Mouse (Mus musculus): Measurements from ENCODE around the gene Fam71f2.

Gene Fam71f2

DNA sequence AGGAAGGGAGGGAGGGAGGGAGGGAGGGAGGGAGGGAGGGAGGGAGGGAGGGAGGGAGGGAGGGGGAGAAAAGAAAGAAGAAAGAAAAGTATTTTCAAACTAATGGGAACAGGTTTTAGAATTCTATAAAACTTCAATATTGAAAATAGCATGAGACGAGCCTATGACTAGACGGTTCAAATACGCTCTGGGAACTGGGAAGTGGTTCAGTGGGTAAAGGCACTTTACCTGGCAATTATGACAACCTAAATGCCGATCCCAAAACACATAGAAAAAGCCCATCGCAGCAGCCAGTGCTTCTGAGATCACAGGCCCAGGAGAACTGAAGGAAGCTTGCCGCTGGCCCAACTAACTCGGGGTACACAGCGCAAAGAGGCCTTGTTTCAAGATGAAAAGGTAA is at the start of gene Fam71f2:
Gene Fam71f2, plus strand, starts transcription at position 301 of the 400 bp plus-strand sequence.
- DNase-seq (ENCODE audit: low spot score in 2 of 2) = no peak

DNA sequence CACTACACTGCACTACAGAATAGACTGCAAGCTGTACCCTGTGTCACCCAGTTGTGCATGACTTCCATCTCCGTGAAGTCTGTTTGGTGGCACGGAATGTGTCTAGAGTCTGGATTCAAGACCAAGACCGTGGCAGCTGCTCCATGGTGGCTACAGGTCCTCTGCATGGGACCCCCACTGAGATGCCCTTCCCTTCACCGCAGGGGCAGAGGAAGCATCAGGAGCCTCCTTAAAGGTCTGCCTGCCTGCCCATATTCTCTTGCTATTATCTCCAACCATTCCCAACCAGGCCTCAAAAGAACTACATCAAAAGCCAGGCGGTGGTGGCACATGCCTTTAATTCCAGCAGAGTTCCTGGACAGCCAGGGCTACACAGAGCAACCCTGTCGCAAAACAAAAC is 49.0 kb upstream of the Fam71f2 start:
- no peak for DNase-seq (ENCODE audit: low spot score in 2 of 2)

DNA sequence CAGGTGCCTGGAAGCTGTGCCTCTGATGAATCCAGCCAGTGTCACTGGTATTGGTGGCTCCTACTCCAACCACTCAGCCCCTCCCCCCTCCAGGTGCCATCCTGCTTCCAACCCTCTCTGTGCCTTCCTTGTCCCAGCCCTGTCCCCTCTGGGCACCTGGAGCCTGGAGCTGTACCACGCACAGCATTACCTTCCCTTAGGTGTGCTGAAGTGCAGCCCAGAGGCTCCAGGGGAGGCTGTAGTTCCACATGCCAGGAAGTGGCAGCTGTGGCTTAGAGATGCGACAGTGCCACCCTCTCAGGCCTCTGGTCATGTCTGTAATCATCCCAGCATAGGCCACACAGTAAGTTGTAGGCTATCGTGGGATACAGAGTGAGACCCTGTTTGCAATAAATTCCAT is 47.6 kb upstream of the Fam71f2 start:
- no peak for DNase-seq (ENCODE audit: low spot score in 2 of 2)

DNA sequence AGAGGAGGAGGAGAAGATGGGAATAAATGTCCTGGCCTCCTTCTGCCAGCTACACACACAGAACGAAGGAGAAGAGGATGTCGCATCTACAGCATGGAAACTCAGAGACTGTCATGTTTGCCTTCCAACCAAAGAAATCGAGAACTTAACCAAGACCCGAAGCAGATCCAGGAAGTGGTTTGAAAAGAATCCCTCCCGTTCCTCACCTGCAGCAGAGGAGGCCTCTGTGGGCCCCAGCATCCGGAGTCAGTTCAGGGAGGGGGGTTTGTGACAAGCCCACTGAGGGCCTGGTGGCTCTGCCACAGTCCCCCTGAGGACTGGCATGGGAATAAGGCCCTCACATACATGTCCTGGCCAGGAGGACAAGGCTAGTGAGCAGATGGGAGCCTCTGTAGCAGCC is 47.1 kb upstream of the Fam71f2 start:
- no peak for DNase-seq (ENCODE audit: low spot score in 2 of 2)

DNA sequence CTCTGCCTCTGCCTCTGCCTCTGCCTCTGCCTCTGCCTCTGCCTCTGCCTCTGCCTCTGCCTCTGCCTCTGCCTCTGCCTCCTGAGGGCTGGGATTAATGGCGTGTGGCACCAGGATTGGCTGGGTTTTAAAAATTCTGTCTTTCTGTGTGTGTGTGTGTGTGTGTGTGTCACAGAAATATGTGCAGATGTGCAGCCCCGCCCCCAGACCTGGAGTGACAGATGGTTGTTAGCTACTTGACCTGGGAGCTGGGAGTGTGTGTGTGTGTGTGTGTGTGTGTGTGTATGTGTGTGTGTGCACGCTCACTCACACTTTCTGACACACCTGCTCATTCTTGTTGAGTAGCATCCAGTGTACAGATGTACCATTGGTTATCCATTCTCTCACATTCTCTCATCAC is 45.7 kb upstream of the Fam71f2 start:
- no peak for DNase-seq (ENCODE audit: low spot score in 2 of 2)

DNA sequence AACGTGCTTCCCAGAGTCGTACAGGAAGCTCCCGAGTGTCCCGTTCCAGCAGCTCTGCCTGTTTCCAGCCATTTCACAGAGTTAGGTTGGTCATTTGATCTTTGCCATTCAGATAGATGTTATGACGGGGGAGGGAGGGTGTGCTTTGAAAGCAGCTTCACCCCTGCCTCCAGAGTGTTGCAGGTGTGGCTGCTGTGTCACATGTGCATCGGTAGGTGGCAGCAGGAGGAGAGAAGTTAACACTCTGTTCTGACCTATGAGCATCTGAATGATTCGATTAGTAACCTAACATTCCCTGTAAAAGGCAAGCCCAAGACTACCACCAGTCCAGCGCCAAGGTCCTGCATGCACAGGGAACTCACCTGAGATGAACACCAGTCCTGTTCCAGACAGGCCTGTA is 45.1 kb upstream of the Fam71f2 start:
- no peak for DNase-seq (ENCODE audit: low spot score in 2 of 2)

DNA sequence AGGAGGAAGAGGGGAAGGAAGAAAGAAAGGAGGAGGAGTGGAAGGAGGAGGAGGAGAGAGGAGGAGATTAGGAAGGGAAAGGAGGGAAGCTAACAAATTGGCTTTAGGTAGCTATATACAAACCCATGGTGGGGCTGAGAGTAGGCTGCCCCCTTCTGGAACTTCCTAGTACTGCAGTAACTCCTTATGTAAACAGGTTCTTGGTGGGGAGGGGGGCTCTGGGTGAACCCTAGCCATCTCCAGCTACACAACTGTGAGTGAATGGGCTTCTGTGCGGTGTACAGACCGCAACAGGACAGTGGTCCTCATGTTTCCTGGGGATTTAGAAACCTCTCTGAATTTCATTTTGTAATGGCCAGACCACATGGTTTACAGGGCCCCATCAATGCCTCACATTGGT is 38.6 kb upstream of the Fam71f2 start:
- DNase-seq (ENCODE audit: low spot score in 2 of 2) = no peak

DNA sequence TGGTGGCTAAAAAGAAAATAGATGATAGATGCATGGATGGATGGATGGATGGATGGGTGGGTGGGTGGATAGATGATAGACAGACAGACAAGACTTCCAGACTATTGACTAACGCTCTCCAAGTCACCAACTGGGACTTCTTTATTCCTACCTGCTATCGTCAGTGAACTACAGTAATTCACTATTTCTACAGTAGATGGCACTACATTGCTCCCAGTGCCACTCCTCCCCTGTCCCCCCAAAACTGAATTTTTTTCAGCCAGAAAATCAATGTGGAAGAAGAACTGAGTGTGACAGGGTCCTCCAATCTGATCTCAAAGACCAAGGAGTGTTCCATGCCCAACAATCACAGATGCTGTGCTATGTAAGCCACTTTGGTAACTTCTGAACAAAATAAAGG is 37.7 kb upstream of the Fam71f2 start:
- DNase-seq (ENCODE audit: low spot score in 2 of 2) = no peak

DNA sequence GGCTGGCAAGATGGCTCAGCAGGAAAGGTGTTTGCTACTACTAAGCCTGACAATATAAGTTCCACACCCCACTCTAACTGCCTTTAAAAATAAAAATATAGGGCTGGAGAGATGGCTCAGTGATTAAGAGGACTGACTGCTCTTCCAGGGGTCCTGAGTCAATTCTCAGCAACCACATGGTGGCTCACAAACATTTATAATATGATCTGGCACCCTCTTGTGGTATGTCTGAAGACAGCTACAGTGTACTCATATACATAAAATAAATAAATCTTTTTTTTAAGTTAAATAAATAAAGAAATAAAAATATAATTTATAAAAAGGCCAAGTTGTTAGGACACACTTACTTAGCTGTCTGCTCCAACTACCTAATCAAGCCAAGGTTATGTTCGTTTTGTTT is 37.1 kb upstream of the Fam71f2 start:
- DNase-seq (ENCODE audit: low spot score in 2 of 2) = no peak

DNA sequence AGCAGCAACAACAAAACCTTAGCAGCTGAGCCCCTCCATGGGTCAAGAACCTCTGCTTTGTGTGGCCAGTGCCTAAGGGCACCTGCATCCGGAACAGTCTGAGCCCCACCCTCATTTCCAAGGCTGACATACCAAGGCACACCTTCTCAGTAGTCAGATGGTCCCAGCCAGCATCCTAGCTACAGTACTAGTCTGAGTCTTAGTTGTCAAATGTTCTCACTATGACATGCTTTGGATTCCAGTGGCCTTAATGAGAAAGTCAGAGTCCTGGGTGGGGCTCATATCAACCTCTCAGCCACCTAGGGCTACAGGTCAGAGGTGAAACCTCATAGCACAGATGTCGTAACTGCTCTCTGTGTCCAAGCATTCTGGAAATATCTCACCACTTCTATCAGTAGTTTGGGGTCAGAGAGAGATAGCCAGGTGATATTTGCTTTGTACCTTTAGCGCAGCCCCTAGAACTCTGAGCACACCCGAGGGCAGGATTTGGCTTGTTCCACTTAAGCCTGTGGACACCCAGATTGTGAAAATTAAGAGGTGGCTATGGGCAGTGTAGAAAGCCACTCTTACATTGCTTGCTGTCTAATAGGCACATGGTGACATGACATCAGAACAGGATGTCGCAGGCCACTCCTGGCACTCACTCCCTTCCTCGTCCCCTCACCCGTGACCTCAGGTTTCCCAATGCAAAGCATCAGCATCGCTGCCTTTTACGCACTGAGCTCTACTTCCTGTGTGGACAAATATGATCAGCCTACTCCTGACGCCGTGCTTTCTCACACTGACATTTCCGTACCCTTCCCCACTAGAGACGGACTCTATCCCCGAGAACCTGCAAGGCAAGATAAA is 33.9 kb upstream of the Fam71f2 start:
- DNase-seq (ENCODE audit: low spot score in 2 of 2) = no peak

DNA sequence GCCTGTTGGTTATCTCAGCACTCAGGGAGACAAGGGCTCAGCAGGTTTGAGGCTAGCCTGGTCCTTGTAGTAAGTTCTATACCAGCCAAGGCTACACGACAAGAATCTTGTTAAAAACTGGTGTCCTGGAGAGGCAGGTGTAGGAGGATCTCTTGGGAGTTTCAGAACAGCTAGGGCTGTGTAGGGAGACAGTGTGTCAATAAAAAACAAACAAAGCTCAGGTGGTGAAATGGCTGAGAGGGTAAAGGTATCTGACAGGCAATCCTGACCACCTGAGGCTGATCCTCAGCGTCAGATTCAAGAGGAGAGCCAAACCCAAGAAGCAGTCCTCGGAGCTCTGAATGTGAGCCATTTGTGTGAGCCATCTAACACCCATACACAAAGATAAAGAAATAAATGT is 33.2 kb upstream of the Fam71f2 start:
- DNase-seq (ENCODE audit: low spot score in 2 of 2) = no peak

DNA sequence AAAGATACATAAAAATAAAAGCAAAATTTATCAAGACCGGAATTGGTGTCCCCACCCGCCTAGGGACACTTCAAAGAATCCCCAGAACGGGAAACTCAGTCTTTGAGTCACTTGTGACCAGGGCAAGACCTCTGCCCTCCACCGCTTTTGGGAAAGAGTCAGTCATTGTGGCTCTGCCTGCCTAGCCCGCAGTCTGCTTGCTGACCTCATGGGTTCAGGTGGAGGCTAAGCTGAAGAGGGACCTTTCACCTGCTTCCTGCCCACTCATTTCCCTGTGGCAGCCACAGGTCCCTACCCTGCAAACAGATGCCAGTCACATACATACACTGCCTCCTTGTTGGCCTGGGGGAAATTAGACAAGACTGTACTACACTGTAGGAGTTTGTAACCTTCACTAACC is 32.8 kb upstream of the Fam71f2 start:
- DNase-seq (ENCODE audit: low spot score in 2 of 2) = no peak

DNA sequence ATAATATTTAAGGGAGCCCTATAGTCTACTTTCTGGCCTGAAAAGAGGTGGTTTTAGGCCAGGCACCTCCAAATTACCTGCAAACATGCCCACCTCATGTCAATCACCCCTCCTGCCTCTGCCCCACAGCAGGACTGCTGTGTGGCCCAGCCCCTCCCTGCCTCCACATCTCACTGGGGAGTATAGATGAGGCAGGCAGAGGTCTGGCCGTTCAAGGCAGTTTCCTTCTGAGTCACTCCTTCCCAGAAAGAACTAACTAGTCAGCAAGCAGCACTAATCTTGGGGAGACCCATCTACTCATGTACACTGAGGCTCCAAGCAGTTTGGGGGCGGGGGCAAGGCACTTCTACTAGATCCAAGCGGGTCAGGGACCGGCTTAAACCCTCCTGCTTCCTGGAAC is 32.3 kb upstream of the Fam71f2 start:
- no peak for DNase-seq (ENCODE audit: low spot score in 2 of 2)

DNA sequence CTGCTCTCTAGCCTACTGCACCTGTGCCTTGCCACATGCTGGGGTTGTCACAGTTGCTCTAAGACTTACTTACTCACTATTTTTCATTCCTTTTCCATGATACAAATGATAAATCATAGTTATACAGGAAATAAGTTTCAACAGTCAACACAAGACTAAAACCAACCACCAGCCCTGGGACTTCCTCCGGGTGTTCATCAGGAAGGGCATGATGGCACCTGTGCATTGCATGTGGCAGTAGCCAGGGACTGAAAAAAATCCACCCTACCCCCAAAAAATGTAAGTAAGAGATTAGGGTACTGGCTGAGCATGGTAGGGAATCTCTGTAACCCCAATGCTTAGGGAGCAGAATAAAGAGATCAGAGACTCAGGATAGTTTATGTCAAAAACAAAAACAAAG is 20.0 kb upstream of the Fam71f2 start:
- no peak for DNase-seq (ENCODE audit: low spot score in 2 of 2)

DNA sequence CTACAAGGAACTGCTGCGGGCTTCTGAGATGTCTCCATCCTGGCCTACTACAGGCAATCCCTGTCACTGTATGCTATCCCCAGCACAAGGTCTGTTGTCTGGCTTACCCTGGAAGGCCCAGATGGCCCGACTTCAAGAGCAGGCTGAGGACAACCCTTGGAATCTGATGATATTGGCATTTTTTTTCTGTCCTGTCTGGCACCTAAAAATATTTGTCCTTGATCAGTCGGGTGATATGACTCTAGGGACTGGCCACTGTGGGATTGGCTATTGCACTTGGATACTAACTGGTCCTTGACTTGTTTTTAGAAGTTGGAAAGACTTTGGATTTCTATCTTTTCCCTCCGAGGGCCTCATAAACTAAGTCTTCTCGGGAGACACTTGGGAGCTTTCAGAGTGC is 17.6 kb upstream of the Fam71f2 start:
- DNase-seq (ENCODE audit: low spot score in 2 of 2) = no peak

DNA sequence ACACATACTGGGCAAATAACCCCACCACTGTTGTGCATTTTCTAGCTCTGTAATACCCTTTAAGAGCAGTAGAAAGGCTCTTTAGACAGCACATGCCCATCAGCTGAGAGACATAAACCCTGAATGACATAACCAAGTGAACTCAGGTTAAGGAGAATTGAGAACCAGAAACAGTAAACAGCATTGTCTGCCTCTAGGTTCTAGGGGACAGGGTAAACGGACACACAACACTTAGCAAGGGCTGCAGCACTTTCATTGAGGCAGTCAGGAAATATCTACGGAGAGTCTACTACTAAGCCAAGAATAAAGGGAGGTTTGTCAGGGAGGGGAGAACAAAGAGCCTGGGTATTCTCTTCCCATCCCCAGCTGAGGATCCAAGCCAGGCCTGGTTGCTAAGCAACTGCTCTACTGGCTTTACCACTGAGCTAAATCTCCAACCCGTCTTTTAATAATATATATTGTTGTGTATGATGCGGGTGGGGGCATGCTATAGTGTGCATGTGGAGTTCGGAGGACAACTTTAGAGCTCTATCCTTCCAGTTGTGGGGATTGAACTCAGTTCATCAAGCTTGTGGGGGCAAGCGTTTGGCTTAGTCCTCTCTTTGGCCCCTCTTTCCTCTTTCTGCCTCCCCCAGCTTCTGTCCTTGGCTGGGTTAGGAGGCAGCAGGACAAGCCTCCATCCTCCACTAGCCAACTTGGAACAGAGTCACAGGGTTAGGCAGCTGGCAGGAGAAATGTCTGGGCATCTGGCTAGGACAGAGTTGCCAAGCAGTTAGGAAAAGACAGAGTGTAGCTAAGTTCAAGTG is 15.5 kb upstream of the Fam71f2 start:
- DNase-seq (ENCODE audit: low spot score in 2 of 2) = peak; percentile 15 to 43

DNA sequence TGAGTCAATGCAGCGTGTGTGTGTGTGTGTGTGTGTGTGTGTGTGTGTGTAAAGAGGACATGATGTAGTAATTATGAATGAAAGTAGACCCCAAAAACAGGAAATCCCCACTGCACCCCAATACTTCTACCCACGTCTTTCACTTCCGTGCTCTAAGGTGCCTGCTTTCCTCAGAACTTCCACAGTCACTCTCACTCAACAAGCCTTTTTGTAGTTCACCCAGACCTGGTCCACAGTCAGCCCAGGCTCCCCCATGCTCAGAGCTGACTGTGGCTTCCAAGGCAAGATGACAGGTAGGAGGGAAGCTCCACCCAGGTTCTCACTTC is 15.0 kb upstream of the Fam71f2 start:
- DNase-seq (ENCODE audit: low spot score in 2 of 2) = no peak

DNA sequence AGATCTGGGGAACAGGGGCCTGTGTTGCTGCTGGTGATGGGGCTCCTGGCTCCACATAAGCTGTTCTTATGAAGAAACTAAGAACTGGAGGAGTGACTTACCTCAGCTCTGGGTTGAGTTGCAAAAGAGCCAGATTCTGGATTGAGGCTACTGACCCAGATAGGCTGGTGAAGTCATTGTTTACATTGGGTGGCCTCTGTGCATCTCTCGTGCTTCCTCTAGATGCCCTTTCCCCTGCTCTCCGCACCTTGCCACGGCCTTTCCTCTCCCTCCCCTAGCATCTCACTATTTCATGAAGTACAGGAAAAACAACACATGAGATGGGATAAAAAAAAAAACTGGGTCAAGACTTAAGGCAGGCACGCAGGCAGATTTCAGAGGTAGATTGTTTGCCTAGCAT is 12.5 kb upstream of the Fam71f2 start:
- no peak for DNase-seq (ENCODE audit: low spot score in 2 of 2)

DNA sequence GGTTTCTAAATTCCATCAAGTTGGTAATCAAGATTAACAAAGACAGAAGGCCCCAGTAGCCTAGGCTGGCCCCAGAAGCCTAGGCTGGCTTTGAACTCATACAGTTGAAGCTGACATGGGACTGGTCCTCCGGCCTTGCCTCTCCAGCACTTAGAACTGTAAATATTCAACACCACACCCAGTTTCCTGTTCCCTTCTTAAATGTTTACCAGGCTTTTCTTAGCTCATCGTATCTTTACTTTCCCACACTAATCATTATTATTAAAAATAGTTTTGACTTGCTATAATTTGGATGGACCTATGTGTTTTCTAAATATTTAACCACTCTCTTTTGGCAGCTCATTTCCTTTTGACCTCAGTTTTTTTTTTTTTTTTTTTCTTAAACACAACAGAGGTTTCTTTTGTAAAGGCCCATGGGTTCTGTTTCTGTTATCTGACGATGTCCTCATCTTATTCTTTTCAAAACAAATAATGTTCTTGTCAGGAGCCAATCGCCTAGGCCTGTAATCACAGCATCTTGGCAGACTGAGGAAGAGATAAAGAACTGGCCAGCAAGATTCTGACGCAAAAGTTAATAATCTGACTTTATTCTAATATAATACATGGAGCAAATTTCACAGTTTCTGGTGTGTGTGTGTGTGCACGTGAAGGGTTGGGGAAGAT is 10.3 kb upstream of the Fam71f2 start:
- DNase-seq (ENCODE audit: low spot score in 2 of 2) = no peak

DNA sequence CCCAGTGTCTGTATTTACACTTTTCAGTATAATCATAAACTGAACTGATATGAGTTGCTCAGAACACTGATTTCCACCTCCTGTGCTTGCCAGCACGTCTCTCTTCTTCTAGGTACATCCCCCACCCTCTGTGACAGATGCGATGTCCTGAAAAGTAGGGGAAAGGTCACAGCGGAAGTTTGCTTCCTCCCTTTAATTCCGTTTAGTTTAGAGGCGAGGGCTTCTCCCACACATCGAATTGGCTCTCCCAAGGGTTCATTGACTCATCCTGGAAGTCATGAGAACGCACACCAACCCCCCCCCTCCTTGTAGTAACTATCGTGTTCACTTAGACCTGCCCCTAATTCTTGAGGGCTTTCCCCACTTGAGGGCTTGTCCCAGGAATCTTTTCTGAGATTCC is 8.4 kb upstream of the Fam71f2 start:
- no peak for DNase-seq (ENCODE audit: low spot score in 2 of 2)

DNA sequence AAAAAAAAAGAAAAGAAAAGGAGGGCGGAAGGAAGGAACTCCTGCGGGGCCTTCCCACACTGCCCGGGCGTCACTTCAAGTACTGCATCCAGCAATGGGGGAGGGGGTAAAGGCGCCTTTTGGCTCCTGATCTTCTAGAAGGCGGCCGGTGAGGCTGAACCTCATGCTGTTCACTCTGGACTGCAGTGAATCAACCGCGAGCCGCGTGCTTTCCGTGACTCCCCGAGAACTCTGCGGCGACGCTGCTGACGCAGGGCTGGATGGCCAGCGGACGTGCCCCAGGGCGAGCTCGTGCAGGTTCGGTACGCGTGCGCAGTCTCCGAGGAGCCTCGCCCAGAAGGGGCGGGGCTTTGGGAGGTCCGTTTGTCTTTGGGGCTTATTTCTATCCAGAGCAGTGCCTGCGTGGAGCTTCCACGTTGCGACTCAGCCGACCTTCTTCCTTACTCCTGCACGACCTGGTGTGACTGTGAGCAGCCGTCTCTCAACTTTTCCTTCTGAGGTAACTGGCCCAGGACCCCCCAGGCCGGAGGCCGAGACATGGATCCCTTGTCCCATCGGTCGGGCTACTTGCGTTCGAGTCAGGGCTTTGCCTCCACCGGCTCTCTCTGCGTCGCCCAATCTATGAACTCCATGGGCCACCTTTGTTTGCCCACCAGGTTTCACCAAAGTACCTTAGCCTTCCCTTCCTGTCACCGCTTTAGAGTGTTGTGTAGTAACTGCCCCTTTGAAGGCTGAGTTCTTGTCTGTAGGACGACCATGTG is 6.9 kb upstream of the Fam71f2 start, which contains the start of gene Hilpda:
Gene Hilpda, plus strand, starts transcription at position 177 of the 761 bp plus-strand sequence.
- DNase-seq (ENCODE audit: low spot score in 2 of 2) = peak; percentile 78 to 85

DNA sequence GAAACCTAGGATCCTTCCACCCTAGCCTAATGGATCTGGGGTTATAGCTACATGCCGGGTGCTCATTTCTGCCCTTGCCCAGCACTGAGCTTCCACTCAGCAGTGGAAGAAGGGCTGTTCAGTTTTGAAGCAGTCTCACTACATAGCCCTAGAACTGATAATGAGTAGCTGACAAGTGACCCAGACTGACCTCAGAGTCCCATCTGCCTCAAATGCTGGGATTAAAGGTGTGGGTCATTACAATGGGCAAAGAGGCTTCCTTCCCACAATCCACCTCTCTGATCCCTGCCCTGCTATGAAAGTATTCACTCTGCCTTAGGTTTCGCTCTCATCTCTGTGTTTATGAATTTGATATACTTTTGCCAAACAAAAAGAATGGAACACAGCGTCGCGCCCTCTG is 2.6 kb upstream of the Fam71f2 start:
- no peak for DNase-seq (ENCODE audit: low spot score in 2 of 2)
